ENCODE assay signal across 8 mouse cellular contexts in genomic region chr10:100588524-100588923, GRCm38 (mm10). TPM values are rescaled to one million over a fixed set of nuclear protein-coding genes. Genes with fewer than 3 reads are reported as not detected.
DNase-seq lines count a peak whose midpoint lies in the region; ATAC-seq lines count a peak whose summit lies in the region.

No protein-coding gene starts in this region.

- no peaks in the 10 kb centered on the region for H3K9me3 ChIP-seq in kidney, embryonic 14.5 days (ENCODE audit: control insufficient read depth, low read length)
- no peaks in the 10 kb centered on the region for H3K9me3 ChIP-seq in hindbrain, embryonic 16.5 days (ENCODE audit: control insufficient read depth, low read length)
- H3K9me3 ChIP-seq in midbrain, embryonic 15.5 days: no peaks in the 10 kb centered on the region

- peaks cover 5% of the 10 kb centered on the region; the same call in 1 of the 2 replicates for H3K4me1 ChIP-seq in kidney, embryonic 14.5 days (ENCODE audit: control insufficient read depth, insufficient read depth, low read length)
- peaks cover 6% of the 10 kb centered on the region; the same call in 1 of the 2 replicates for H3K4me1 ChIP-seq in hindbrain, embryonic 16.5 days (ENCODE audit: control insufficient read depth, insufficient read depth, low read depth, low read length)
- peaks cover 11% of the 10 kb centered on the region for H3K4me1 ChIP-seq in midbrain, embryonic 15.5 days

- no peaks in the 10 kb centered on the region for H3K27me3 ChIP-seq in kidney, embryonic 14.5 days (ENCODE audit: control insufficient read depth, insufficient read depth, low read length)
- no peaks in the 10 kb centered on the region for H3K27me3 ChIP-seq in hindbrain, embryonic 16.5 days (replicated peaks; ENCODE audit: control insufficient read depth, insufficient read depth, low read length)
- no peaks in the 10 kb centered on the region for H3K27me3 ChIP-seq in midbrain, embryonic 15.5 days (replicated peaks)

- H3K4me3 ChIP-seq in kidney, embryonic 14.5 days (ENCODE audit: low read length): peak overlapping the region; percentile 69
- peak overlapping the region; percentile 91 for H3K4me3 ChIP-seq in hindbrain, embryonic 16.5 days (ENCODE audit: low read length)
- peak overlapping the region; percentile 92 for H3K4me3 ChIP-seq in midbrain, embryonic 15.5 days

- H3K4me2 ChIP-seq in kidney, embryonic 14.5 days (replicated peaks; ENCODE audit: low read depth, low read length): peak overlapping the region; percentile 70
- peak overlapping the region; percentile 87 for H3K4me2 ChIP-seq in hindbrain, embryonic 16.5 days (ENCODE audit: low read length)
- H3K4me2 ChIP-seq in midbrain, embryonic 15.5 days: peak overlapping the region; percentile 51

- peak overlapping the region; percentile 76 for H3K9ac ChIP-seq in kidney, embryonic 14.5 days (ENCODE audit: low read depth, low read length)
- H3K9ac ChIP-seq in hindbrain, embryonic 16.5 days (ENCODE audit: low read depth, low read length): peak overlapping the region; percentile 89
- peak overlapping the region; percentile 95 for H3K9ac ChIP-seq in midbrain, embryonic 15.5 days

- peak overlapping the region; percentile 48; the same call in 1 of the 2 replicates for H3K27ac ChIP-seq in kidney, embryonic 14.5 days (ENCODE audit: low read depth, low read length)
- H3K27ac ChIP-seq in hindbrain, embryonic 16.5 days (ENCODE audit: low read depth, low read length): peak overlapping the region; percentile 89
- peak overlapping the region; percentile 85 for H3K27ac ChIP-seq in midbrain, embryonic 15.5 days

- WGBS in kidney, embryonic 14.5 days: 39% methylated on average over 7 of the region's 7 CpGs
- 30% methylated on average over 7 of the region's 7 CpGs for WGBS in hindbrain, embryonic 16.5 days
- 40% methylated on average over 7 of the region's 7 CpGs for WGBS in midbrain, embryonic 15.5 days

- ATAC-seq in kidney, embryonic 14.5 days (ENCODE audit: low FRiP score, low TSS enrichment): peak; percentile 29
- peak; percentile 3; the same call in 1 of the 2 replicates for ATAC-seq in common myeloid progenitor, adult 5-6 weeks (replicated peaks; ENCODE audit: low read depth, poor library complexity, severe bottlenecking)
- ATAC-seq in hindbrain, embryonic 16.5 days: no peak
- ATAC-seq in midbrain, embryonic 15.5 days (replicated peaks): no peak

- DNase-seq in kidney, adult 11 months: no peak
- no peak for DNase-seq in adrenal gland, postnatal 36 days
- DNase-seq in thymus, postnatal 14 days: no peak
- no peak for DNase-seq in thymus, postnatal 25 days

- H3K36me3 ChIP-seq in kidney, embryonic 14.5 days (ENCODE audit: control insufficient read depth, insufficient read depth, low read length): no peaks in the 10 kb centered on the region; the same call in 1 of the 2 replicates
- H3K36me3 ChIP-seq in hindbrain, embryonic 16.5 days (ENCODE audit: control insufficient read depth, insufficient read depth, low read length): no peaks in the 10 kb centered on the region
- no peaks in the 10 kb centered on the region for H3K36me3 ChIP-seq in midbrain, embryonic 15.5 days (replicated peaks)

RNA-seq across cellular contexts. Expression of gene 4930430F08Rik, which starts 1.7 kb away (rescaled TPM):
- polyA plus RNA-seq in kidney, embryonic 14.5 days (2014; fragmentation: Nextera tagmentation; extraction: Ambion mirVana): 11.9 and 12.4 TPM in 2 replicates
- total RNA-seq in common myeloid progenitor, adult 5-6 weeks (2017): 15.1 and 22.5 TPM in 2 replicates
- polyA plus RNA-seq in hindbrain, embryonic 16.5 days (2015; fragmentation: Nextera tagmentation; extraction: Ambion mirVana): 14.4 and 17.8 TPM in 2 replicates
- 13.9 and 14.2 TPM in 2 replicates for polyA plus RNA-seq in midbrain, embryonic 15.5 days (2015; fragmentation: Nextera tagmentation; extraction: Ambion mirVana)
- 10 to 100 TPM in 1 of 2 experiments, 1 to 10 TPM in 1; 8.8 to 15.4 TPM for total RNA-seq in adrenal gland, postnatal 36 days (2021)

RNA-seq across cellular contexts. Expression of gene 1700017N19Rik, which starts 1.8 kb away (rescaled TPM):
- not detected in 2 replicates for polyA plus RNA-seq in kidney, embryonic 14.5 days (2014; fragmentation: Nextera tagmentation; extraction: Ambion mirVana)
- not detected in 2 replicates for total RNA-seq in common myeloid progenitor, adult 5-6 weeks (2017)
- polyA plus RNA-seq in hindbrain, embryonic 16.5 days (2015; fragmentation: Nextera tagmentation; extraction: Ambion mirVana): 0.19 TPM in 1 of 2 replicates, not detected in the other
- 0.15 TPM in 1 of 2 replicates, not detected in the other for polyA plus RNA-seq in midbrain, embryonic 15.5 days (2015; fragmentation: Nextera tagmentation; extraction: Ambion mirVana)
- total RNA-seq in adrenal gland, postnatal 36 days (2021): not detected

Comparison
In these comparisons a context has a peak if more than half of its experiments do, and no peak if none do; other contexts are left out.
1. ATAC-seq: peak in kidney, embryonic 14.5 days (single experiment) and common myeloid progenitor, adult 5-6 weeks (single experiment); none in hindbrain, embryonic 16.5 days (single experiment) and midbrain, embryonic 15.5 days (single experiment).
2. Peak in every context shown above with its lines, with median percentiles within 50 percentile points of each other: H3K27ac ChIP-seq, H3K4me2 ChIP-seq, H3K4me3 ChIP-seq and H3K9ac ChIP-seq.